Mouse (Mus musculus): ENCODE results near the gene Plpp3.

- TF ChIP-seq POLR2A (IDR thresholded peaks at IDR 0.05; ENCODE audit: low read depth, low read length) (no peak), CTCF (IDR thresholded peaks at IDR 0.05; ENCODE audit: extremely low read depth, insufficient read length, insufficient replicate concordance, low read depth, low read length) (no peak)
Measured at GRCm38 (mm10) chr4:105196993-105197765, 40.0 kb downstream of the Plpp3 start.

Measured in small intestine, adult 2 months (tissue).